Mouse (Mus musculus) stomach, embryonic 15.5 days (tissue): Measurements from ENCODE around the gene Prrc2b. TPM values are rescaled to one million over a fixed set of nuclear protein-coding genes. Genes with fewer than 3 reads are reported as not detected.

ENCODE experiments used
- ATAC-seq: fragments of 200-750 bp; cut with Nextera tagmentation; 2 replicates; pipeline ENCODE4 v1.8.0; 2017; ENCODE audit warnings: low read depth, moderate number of reproducible peaks, moderate TSS enrichment; ENCODE audit not compliant: insufficient read depth, low FRiP score
- H3K27ac ChIP-seq: fragments of 300-500 bp; sonication (generic); 2 replicates; pipeline ENCODE4 v1.5.1; 2015; ENCODE audit warnings: mild to moderate bottlenecking, inconsistent platforms
- H3K27me3 ChIP-seq: fragments of 300-500 bp; sonication (generic); replicated peaks from 2 replicates; pipeline ENCODE4 v1.6.1; 2015; ENCODE audit warnings: inconsistent platforms
- H3K36me3 ChIP-seq: fragments of 300-500 bp; sonication (generic); 2 replicates; pipeline ENCODE4 v1.6.1; 2015; ENCODE audit warnings: inconsistent platforms
- H3K4me1 ChIP-seq: fragments of 300-500 bp; sonication (generic); 2 replicates; pipeline ENCODE4 v1.6.1; 2015; ENCODE audit warnings: inconsistent platforms
- H3K4me2 ChIP-seq: fragments of 300-500 bp; sonication (generic); 2 replicates; pipeline ENCODE4 v1.6.1; 2015; ENCODE audit warnings: mild to moderate bottlenecking, inconsistent platforms
- H3K4me3 ChIP-seq: fragments of 300-500 bp; sonication (generic); replicated peaks from 2 replicates; pipeline ENCODE4 v1.5.1; 2015; ENCODE audit warnings: inconsistent platforms
- H3K9ac ChIP-seq: fragments of 300-500 bp; sonication (generic); 2 replicates; pipeline ENCODE4 v1.6.1; 2015; ENCODE audit warnings: inconsistent platforms
- H3K9me3 ChIP-seq: fragments of 300-500 bp; sonication (generic); 2 replicates; pipeline ENCODE4 v1.6.1; 2016; ENCODE audit warnings: inconsistent platforms
- WGBS: fragments of 180-500 bp; shearing (Covaris S2); methylation state at CpG from one replicate; pipeline ENCODE4 v1.1.7; 2015; 5-methylcytosine and 5-hydroxymethylcytosine counted together
- polyA plus RNA-seq: library from polyadenylated mRNA; unstranded; fragments of >200 nt; fragmentation: Nextera tagmentation; extraction: Ambion mirVana; gene quantifications from 2 replicates; pipeline ENCODE4 v1.2.1, GENCODE M21; 2015

Gene Prrc2b
- polyA plus RNA-seq, 1 experiment from 2014 or later: 43.7 TPM

DNA sequence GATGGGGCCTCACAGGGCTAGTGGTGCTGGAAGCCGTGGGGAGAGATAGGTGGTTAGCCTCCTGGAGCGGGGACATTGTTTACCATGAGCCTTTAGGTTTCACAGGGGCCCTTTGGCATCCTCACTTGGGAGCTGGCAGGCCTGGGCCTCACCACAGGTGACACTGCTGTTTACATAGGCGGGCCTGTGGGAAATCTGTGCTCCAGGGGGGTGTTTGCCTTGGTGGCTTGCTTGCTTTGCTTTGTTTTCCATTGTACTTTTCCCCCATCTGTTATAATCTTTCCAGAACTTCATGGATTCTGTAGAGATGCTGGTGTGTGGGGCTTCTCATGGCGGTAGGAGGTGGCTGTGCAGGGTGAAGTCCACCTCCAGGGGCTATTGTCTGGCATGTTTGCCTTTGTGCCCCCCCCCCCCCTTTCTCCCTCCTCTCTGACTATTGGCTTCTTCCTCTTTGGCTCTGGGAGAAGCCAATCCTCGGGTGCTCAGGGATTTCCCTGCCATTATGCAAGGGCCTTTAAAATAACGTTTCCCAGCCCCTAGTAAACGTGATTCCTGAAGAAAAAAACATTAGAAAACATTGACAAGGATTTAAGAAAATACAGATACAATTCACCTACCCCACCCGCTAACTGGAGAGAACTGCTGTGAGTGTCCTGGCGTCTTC, 3.6 kb downstream of the Prrc2b start:
- no peaks in the 10 kb centered on the region for H3K9me3 ChIP-seq
- 22% methylated on average over 9 of the region's 9 CpGs for WGBS
- H3K4me1 ChIP-seq: peaks cover 72% of the 10 kb centered on the region
- no peaks in the 10 kb centered on the region for H3K36me3 ChIP-seq
- peak overlapping the region; percentile 98 for H3K27ac ChIP-seq
- H3K4me2 ChIP-seq: peak overlapping the region; percentile 88
- no peaks in the 10 kb centered on the region for H3K27me3 ChIP-seq
- H3K4me3 ChIP-seq: peak overlapping the region; percentile 81
- no peak for ATAC-seq
- no peak overlapping the region for H3K9ac ChIP-seq

DNA sequence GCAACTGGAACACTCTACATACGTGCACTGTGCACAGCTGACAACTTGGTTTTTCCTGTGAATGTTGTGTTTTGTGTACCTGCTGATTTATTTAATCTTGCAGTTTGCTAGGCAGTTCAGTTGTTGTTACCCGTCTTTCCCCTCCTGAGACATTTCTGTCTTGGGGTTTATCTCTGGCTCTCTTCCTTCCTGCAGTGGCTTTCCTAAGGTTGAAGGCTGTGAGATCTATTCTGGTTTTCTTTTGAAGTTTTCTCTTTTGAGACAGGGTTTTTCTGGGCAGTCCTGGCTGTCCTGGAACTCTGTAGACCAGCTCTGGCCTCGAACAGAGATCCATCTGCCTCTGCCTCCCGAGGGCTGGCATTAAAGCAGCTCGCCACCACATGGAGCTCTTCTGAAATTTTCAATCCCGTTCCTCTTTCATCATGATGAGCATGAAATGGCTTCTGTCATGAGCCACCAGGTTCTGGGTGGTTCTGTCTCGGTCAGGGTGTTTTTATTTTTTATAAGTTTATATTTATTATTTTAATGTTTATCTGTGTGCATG, 4.2 kb downstream of the Prrc2b start:
- H3K9me3 ChIP-seq: no peaks in the 10 kb centered on the region
- peak overlapping the region; percentile 98; the same call in 1 of the 2 replicates for H3K27ac ChIP-seq
- no peaks in the 10 kb centered on the region for H3K27me3 ChIP-seq
- H3K36me3 ChIP-seq: peaks cover 3% of the 10 kb centered on the region; the same call in 1 of the 2 replicates
- no peak overlapping the region for H3K4me3 ChIP-seq
- peak overlapping the region; percentile 88 for H3K4me2 ChIP-seq
- H3K4me1 ChIP-seq: peaks cover 78% of the 10 kb centered on the region
- no peak overlapping the region for H3K9ac ChIP-seq
- WGBS: 53% methylated on average over 7 of the region's 7 CpGs
- no peak for ATAC-seq

DNA sequence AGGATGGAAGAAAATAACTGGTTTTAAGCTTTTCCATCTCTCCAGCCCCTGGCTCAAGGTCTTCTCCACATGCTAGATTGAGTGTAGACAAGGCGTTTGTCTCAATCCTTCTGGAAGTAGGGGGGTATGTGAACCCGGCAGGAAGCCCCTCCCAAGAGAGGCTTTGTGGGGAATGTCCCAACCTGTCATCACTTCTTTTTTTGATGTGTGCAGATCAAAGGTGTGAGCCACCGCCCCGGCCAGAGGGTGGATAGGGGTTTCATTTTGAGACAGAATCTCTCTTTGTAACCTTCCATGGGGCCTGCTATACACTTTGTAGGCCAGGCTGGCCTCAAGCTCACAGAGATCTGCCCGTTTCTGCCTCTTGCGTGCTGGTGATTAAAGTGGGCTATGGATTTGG, 4.7 kb downstream of the Prrc2b start:
- H3K27me3 ChIP-seq: no peaks in the 10 kb centered on the region
- H3K27ac ChIP-seq: no peak overlapping the region
- no peak overlapping the region for H3K9ac ChIP-seq
- no peaks in the 10 kb centered on the region for H3K9me3 ChIP-seq
- peaks cover 78% of the 10 kb centered on the region for H3K4me1 ChIP-seq
- peaks cover 4% of the 10 kb centered on the region; the same call in 1 of the 2 replicates for H3K36me3 ChIP-seq
- H3K4me2 ChIP-seq: no peak overlapping the region
- ATAC-seq: no peak
- H3K4me3 ChIP-seq: no peak overlapping the region
- WGBS: 57% methylated on average over 6 of the region's 6 CpGs

GRCm38 (mm10) chr2:32156645-32157044, 5.8 kb downstream of the Prrc2b start:
- Histone ChIP-seq H3K4me1 (peaks cover 77% of the 10 kb centered on the region), H3K4me3 (no peak overlapping the region), H3K9ac (no peak overlapping the region; the same call in 1 of the 2 replicates), H3K9me3 (no peaks in the 10 kb centered on the region), H3K27me3 (no peaks in the 10 kb centered on the region), H3K27ac (peak overlapping the region; percentile 29), H3K4me2 (peak overlapping the region; percentile 19), H3K36me3 (peaks cover 4% of the 10 kb centered on the region; the same call in 1 of the 2 replicates)
- ATAC-seq: no peak
- WGBS: 42% methylated on average over 10 of the region's 10 CpGs

GRCm38 (mm10) chr2:32157328-32157727, 6.4 kb downstream of the Prrc2b start:
- no peak overlapping the region for H3K9ac ChIP-seq
- H3K27me3 ChIP-seq: no peaks in the 10 kb centered on the region
- peak overlapping the region; percentile 19 for H3K4me2 ChIP-seq
- peak overlapping the region; percentile 29 for H3K27ac ChIP-seq
- no peak for ATAC-seq
- H3K36me3 ChIP-seq: peaks cover 4% of the 10 kb centered on the region; the same call in 1 of the 2 replicates
- H3K9me3 ChIP-seq: no peaks in the 10 kb centered on the region
- H3K4me1 ChIP-seq: peaks cover 73% of the 10 kb centered on the region
- WGBS: 21% methylated on average over 4 of the region's 4 CpGs
- no peak overlapping the region for H3K4me3 ChIP-seq

DNA sequence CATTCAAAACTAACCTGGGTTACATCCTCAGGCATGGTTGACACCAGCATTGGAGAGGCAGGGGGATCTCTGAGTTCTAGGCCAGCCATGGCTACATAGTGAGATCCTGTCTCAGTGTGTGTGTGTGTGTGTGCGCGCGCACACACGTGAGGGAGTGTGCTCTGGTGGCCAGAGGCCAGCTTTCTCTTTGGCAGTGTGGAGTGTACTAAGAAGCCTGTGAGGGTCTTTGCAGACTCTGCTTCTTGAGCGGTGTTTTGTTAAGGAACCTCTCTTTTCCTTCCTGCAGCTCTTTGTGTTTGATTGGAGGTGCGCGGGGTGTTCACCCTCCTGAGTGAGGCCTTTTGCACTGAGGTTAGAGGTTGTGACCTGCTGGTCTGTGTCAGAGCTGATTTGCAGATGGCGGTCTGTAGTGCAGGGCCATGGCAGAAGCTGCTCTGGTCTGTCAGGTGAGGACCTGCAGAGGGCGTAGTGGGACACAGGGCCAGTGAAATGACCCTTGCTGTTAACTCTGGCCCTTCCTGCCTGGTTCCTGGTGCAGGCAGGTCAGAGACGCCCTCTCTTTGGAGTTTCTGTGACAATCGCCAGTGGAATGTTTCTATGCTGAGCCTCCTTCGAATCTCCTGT, 7.8 kb downstream of the Prrc2b start:
- Histone ChIP-seq H3K4me2 (no peak overlapping the region; the same call in 1 of the 2 replicates), H3K4me3 (no peak overlapping the region), H3K9me3 (no peaks in the 10 kb centered on the region), H3K4me1 (peaks cover 67% of the 10 kb centered on the region), H3K27me3 (no peaks in the 10 kb centered on the region), H3K36me3 (peaks cover 4% of the 10 kb centered on the region; the same call in 1 of the 2 replicates), H3K27ac (no peak overlapping the region), H3K9ac (no peak overlapping the region)
- WGBS: 63% methylated on average over 12 of the region's 12 CpGs
- ATAC-seq: no peak

DNA sequence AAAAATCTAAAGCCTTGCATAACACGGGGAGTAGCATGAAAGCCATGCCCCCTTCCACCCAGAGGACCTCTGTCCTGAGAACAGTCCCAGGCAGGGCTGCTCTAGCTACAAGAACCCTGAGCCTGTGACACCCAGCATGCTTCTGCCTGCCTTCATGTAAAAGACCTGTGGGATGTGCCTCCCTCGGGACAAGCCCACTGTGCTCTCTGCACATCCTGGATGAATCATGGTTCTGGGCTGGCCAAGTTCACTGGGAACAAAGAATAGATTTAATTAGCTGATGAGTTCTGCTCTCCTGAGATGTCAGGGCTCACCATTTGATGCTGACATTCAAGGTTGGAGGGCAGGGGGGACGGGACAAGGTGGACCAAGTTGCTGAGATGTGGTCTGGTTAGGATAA, 9.6 kb downstream of the Prrc2b start:
- H3K27me3 ChIP-seq: no peaks in the 10 kb centered on the region
- no peak overlapping the region for H3K27ac ChIP-seq
- H3K4me1 ChIP-seq: peaks cover 69% of the 10 kb centered on the region
- no peaks in the 10 kb centered on the region for H3K9me3 ChIP-seq
- H3K4me2 ChIP-seq: no peak overlapping the region
- H3K4me3 ChIP-seq: no peak overlapping the region
- ATAC-seq: no peak
- 77% methylated on average over 3 of the region's 3 CpGs for WGBS
- peaks cover 4% of the 10 kb centered on the region; the same call in 1 of the 2 replicates for H3K36me3 ChIP-seq
- no peak overlapping the region for H3K9ac ChIP-seq

- ATAC-seq: no peak
- WGBS: 78% methylated on average over 5 of the region's 5 CpGs
These were observed 10.1 kb downstream of the Prrc2b start for GRCm38 (mm10) chr2:32160967-32161366.

GRCm38 (mm10) chr2:32162102-32162501, 11.2 kb downstream of the Prrc2b start:
- WGBS: 90% methylated on average over 8 of the region's 8 CpGs
- Histone ChIP-seq H3K9me3 (no peaks in the 10 kb centered on the region), H3K27me3 (no peaks in the 10 kb centered on the region), H3K4me1 (peaks cover 65% of the 10 kb centered on the region), H3K4me2 (no peak overlapping the region), H3K9ac (no peak overlapping the region), H3K4me3 (no peak overlapping the region), H3K27ac (no peak overlapping the region), H3K36me3 (peaks cover 4% of the 10 kb centered on the region; the same call in 1 of the 2 replicates)
- no peak for ATAC-seq

More at GRCm38 (mm10) chr2:32160967-32161366, 10.1 kb downstream of the Prrc2b start:
- Histone ChIP-seq H3K27me3 (no peaks in the 10 kb centered on the region), H3K9me3 (no peaks in the 10 kb centered on the region), H3K27ac (no peak overlapping the region), H3K4me1 (peaks cover 66% of the 10 kb centered on the region), H3K4me2 (no peak overlapping the region), H3K9ac (no peak overlapping the region), H3K36me3 (peaks cover 4% of the 10 kb centered on the region; the same call in 1 of the 2 replicates), H3K4me3 (no peak overlapping the region)

DNA sequence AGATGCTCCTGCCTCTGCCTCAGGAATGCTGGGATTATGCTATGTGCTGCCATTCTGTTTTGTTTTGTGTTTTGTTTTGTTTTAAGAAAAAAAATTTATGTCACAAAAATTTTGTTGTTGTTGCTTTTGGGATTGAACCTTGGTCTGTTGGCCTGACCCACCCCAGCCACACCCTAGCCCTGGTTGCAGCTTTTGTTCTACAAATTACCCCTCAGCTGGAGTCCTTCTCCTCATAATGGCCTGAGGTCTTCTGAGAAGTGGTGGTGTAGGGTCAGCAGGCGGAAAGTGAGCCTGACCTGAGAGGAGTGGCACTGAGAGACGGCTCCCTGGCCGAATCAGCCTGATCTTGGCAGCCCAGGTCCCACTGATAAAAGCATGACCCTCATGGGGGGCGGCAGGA, 11.8 kb downstream of the Prrc2b start:
- no peak overlapping the region for H3K4me2 ChIP-seq
- no peak overlapping the region for H3K9ac ChIP-seq
- no peaks in the 10 kb centered on the region for H3K9me3 ChIP-seq
- no peaks in the 10 kb centered on the region for H3K27me3 ChIP-seq
- WGBS: 76% methylated on average over 4 of the region's 4 CpGs
- peaks cover 4% of the 10 kb centered on the region; the same call in 1 of the 2 replicates for H3K36me3 ChIP-seq
- H3K4me1 ChIP-seq: peaks cover 66% of the 10 kb centered on the region
- no peak overlapping the region for H3K4me3 ChIP-seq
- no peak for ATAC-seq
- no peak overlapping the region for H3K27ac ChIP-seq

DNA sequence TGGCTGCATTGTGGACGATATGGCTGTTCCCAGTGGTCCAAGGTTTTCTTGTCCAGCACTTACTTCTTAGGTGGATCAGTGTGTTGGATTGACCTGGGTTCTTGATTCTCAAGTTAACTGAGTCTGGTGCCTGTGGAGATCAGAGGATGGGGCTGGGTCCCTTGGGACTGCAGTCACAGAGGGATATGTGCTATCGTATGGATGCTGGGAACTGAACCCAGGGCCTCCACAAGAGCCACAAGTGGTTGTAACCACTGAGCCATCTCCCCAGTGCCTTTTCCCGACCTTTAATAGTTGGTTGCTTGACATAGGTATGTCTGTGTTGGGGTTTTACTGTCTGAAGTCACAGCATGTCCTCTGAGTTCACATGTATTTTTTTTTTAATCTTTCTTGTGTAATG, 12.2 kb downstream of the Prrc2b start:
- WGBS: 83% methylated on average over 3 of the region's 3 CpGs
- H3K4me1 ChIP-seq: peaks cover 67% of the 10 kb centered on the region
- no peak for ATAC-seq

GRCm38 (mm10) chr2:32164503-32164902, 13.6 kb downstream of the Prrc2b start:
- H3K9me3 ChIP-seq: no peaks in the 10 kb centered on the region
- H3K4me1 ChIP-seq: peaks cover 65% of the 10 kb centered on the region
- WGBS: 53% methylated on average over 12 of the region's 12 CpGs
- no peaks in the 10 kb centered on the region for H3K27me3 ChIP-seq
- no peak overlapping the region for H3K4me2 ChIP-seq
- no peak overlapping the region for H3K4me3 ChIP-seq
- no peak overlapping the region for H3K9ac ChIP-seq
- peak overlapping the region; percentile 63 for H3K27ac ChIP-seq
- ATAC-seq: peak; percentile 36; the same call in 1 of the 2 replicates
- peaks cover 4% of the 10 kb centered on the region; the same call in 1 of the 2 replicates for H3K36me3 ChIP-seq

More for the DNA sequence above, 12.2 kb downstream of the Prrc2b start:
- H3K9ac ChIP-seq: no peak overlapping the region
- no peaks in the 10 kb centered on the region for H3K9me3 ChIP-seq
- no peak overlapping the region for H3K4me2 ChIP-seq
- H3K27me3 ChIP-seq: no peaks in the 10 kb centered on the region
- H3K4me3 ChIP-seq: no peak overlapping the region
- no peak overlapping the region for H3K27ac ChIP-seq
- peaks cover 4% of the 10 kb centered on the region; the same call in 1 of the 2 replicates for H3K36me3 ChIP-seq
